Mouse (Mus musculus) thymus, adult 2 months (tissue): Measurements from ENCODE around the gene Hdac8. TPM values are rescaled to one million over a fixed set of nuclear protein-coding genes. Genes with fewer than 3 reads are reported as not detected.

Experiments
- DNase-seq: peaks from one replicate; pipeline ENCODE4 v3.0.0; 2021
- H3K27ac ChIP-seq: fragments of 200-500 bp; 2 replicates; pipeline ENCODE4 v1.5.1; 2012; ENCODE audit warnings: low read length, control low read depth; ENCODE audit not compliant: control insufficient read depth, insufficient read depth
- H3K27me3 ChIP-seq: fragments of 200-500 bp; 2 replicates; pipeline ENCODE4 v1.6.1; 2012; ENCODE audit warnings: mild to moderate bottlenecking, low read length, moderate library complexity, mixed read lengths; ENCODE audit not compliant: control insufficient read depth, insufficient read depth
- H3K36me3 ChIP-seq: fragments of 200-500 bp; 2 replicates; pipeline ENCODE4 v1.6.1; 2012; ENCODE audit warnings: mild to moderate bottlenecking, low read length, moderate library complexity; ENCODE audit not compliant: control insufficient read depth, insufficient read depth
- H3K4me1 ChIP-seq: fragments of 200-500 bp; replicated peaks from 2 replicates; pipeline ENCODE4 v1.6.1; 2012; ENCODE audit warnings: low read length; ENCODE audit not compliant: control insufficient read depth, insufficient read depth
- H3K4me3 ChIP-seq: fragments of 200-500 bp; 2 replicates; pipeline ENCODE4 v1.5.1; 2012; ENCODE audit warnings: mild to moderate bottlenecking, low read length, control low read depth, moderate library complexity; ENCODE audit not compliant: control insufficient read depth, insufficient read depth
- CTCF ChIP-seq: fragments of 200-500 bp; IDR thresholded peaks from 2 replicates; pipeline ENCODE4 v1.5.1; 2012; ENCODE audit warnings: mild to moderate bottlenecking, control low read depth, low read length, moderate library complexity, borderline replicate concordance; ENCODE audit not compliant: control insufficient read depth, poor library complexity, insufficient read depth; ENCODE audit errors: extremely low read depth
- POLR2A ChIP-seq: fragments of 200-500 bp; IDR thresholded peaks from 2 replicates; pipeline ENCODE4 v1.6.1; 2012; ENCODE audit warnings: mild to moderate bottlenecking, low read length, control low read depth, moderate library complexity; ENCODE audit not compliant: control insufficient read depth, poor library complexity, insufficient read depth; ENCODE audit errors: extremely low read depth
- WGBS: fragments of 180-500 bp; shearing (Covaris S2); methylation state at CpG from one replicate; pipeline ENCODE4 v1.1.7; 2018; 5-methylcytosine and 5-hydroxymethylcytosine counted together
- polyA plus RNA-seq: library from polyadenylated mRNA; depleted of rRNA; stranded (reverse); fragments of >200 nt; gene quantifications from 2 replicates; pipeline ENCODE4 v1.2.3, GENCODE M21; 2012

Gene Hdac8
- polyA plus RNA-seq, 1 experiment, result 6.7 TPM

GRCm38 (mm10) chrX:102304914-102305313 is 200.2 kb downstream of the Hdac8 start:
- WGBS, result 100% methylated on average over 4 of the region's 4 CpGs
- Histone ChIP-seq H3K36me3 (no peaks in the 10 kb centered on the region), H3K27ac (no peak overlapping the region), H3K4me3 (no peak overlapping the region), H3K27me3 (no peaks in the 10 kb centered on the region), H3K4me1 (no peaks in the 10 kb centered on the region)
- TF ChIP-seq POLR2A, result no peak
- no peak for TF ChIP-seq CTCF
- DNase-seq, result no peak

GRCm38 (mm10) chrX:102302476-102302875 is 202.7 kb downstream of the Hdac8 start:
- H3K27ac ChIP-seq, result no peak overlapping the region
- 98% methylated on average over 3 of the region's 3 CpGs for WGBS
- no peak for TF ChIP-seq POLR2A
- no peak for TF ChIP-seq CTCF
- no peak overlapping the region for H3K4me3 ChIP-seq
- no peaks in the 10 kb centered on the region for H3K27me3 ChIP-seq
- no peak for DNase-seq
- H3K36me3 ChIP-seq, result no peaks in the 10 kb centered on the region
- H3K4me1 ChIP-seq, result no peaks in the 10 kb centered on the region

DNA sequence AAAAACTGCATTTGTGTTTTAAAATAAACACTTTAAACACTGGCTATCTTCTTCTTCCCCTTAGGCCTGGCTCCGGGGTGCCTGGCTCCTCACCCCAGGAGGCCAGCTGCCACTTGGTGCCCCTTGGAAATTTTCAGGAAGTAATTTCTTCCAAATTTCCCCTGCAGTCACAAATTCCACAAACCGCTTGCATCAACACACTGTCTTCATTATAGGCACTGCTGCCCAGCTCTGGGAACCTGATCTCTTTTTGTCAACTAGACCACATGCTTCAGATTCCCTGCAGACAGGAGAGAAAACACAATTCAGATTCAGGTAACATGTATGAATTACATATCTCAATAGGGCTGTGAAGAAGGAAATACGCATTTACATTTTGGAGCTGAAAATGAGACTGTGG is 220.3 kb downstream of the Hdac8 start:
- TF ChIP-seq CTCF (no peak), POLR2A (no peak)
- WGBS, result 95% methylated on average over 3 of the region's 3 CpGs
- H3K27me3 ChIP-seq, result no peaks in the 10 kb centered on the region

DNA sequence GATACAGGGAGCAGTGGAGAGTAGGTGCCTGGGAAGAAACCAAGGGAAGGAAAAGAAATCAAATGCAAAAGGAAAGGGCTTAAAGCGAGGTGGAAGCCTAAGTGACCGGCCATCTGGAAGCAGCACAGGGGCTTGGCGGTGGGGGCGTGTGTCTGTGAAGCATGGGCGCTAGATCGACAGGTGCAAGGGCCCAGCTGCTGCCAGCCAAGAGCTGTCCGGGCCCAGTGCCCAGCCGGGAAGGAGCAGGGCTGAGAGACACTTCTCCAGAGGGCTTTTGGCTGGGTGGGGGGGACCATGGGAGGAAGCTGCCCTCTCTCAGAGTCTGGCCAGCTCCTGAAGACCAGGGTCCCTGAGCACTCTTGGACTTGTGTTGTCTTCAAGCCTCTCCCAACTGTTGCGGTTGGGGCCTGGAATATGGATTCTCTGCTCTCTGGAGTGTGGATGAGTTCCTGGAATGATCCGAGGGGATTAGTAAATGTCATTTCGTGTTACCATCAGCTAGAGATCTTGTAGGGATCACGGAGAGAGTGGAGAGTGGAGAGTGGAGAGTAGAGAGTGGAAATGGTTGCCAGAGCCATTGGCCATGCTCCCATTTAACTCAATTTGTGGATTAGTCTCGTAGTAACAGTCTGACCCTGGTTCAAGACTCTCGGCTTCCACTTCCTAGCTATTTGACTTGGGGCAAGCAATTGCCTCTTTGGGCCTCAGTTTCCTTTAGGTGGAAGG is 242.4 kb downstream of the Hdac8 start:
- 95% methylated on average over 14 of the region's 14 CpGs for WGBS
- Histone ChIP-seq H3K4me1 (no peaks in the 10 kb centered on the region), H3K4me3 (no peak overlapping the region), H3K27ac (no peak overlapping the region), H3K27me3 (no peaks in the 10 kb centered on the region), H3K36me3 (no peaks in the 10 kb centered on the region)
- no peak for TF ChIP-seq POLR2A
- TF ChIP-seq CTCF, result no peak
- DNase-seq, result no peak

More for the DNA sequence above, 220.3 kb downstream of the Hdac8 start:
- DNase-seq, result no peak
- Histone ChIP-seq H3K36me3 (no peaks in the 10 kb centered on the region), H3K4me3 (no peak overlapping the region), H3K4me1 (no peaks in the 10 kb centered on the region), H3K27ac (no peak overlapping the region)

DNA sequence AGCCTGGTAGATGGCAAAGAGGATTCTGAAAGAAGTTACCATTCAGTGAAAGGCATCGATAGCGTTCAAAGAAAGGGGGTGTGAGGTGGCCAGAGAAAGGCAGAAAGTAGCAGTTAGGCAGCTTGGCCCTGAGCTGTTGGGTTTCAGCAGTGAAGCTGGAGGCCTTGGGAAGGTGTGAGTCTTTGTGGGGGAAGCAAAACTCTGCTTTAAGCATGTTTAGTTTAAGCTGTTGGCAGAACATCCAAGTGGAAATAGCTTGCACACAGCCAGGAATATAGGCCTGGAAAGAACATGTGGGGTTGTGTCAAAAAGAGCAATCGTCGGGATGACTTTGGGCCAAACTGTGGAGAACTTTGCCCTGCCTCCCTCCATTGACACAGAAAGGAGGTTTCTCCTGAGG is 245.4 kb downstream of the Hdac8 start:
- no peak for TF ChIP-seq POLR2A
- TF ChIP-seq CTCF, result no peak
- 100% methylated on average over 4 of the region's 4 CpGs for WGBS
- Histone ChIP-seq H3K27me3 (no peaks in the 10 kb centered on the region), H3K4me1 (no peaks in the 10 kb centered on the region), H3K27ac (no peak overlapping the region), H3K4me3 (no peak overlapping the region), H3K36me3 (no peaks in the 10 kb centered on the region)
- DNase-seq, result no peak

DNA sequence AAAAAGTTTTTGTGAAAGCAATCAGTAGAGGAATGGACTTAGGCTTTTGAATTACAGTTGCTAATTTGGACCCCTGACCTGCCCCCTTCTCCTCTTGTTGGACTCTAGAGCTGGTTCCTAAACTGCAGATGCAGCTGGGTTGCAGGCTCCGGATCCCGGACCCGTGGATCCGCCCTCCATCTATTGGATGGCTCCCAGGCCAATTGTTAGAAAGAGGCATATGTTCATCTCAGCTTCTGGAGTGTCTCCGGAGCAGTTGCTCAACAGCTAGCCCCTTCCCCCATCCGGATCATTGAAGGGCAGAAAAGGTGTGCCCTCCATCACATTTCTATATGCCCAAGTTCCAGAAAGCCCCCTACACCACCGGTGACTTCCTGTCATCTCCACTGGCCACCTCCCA is 251.3 kb downstream of the Hdac8 start:
- DNase-seq, result no peak
- H3K27ac ChIP-seq, result no peak overlapping the region
- 18% methylated on average over 7 of the region's 7 CpGs for WGBS
- H3K4me3 ChIP-seq, result no peak overlapping the region
- peaks cover 2% of the 10 kb centered on the region; the same call in 1 of the 2 replicates for H3K4me1 ChIP-seq
- peaks cover 5% of the 10 kb centered on the region; the same call in 1 of the 2 replicates for H3K27me3 ChIP-seq
- TF ChIP-seq CTCF (no peak), POLR2A (no peak)
- H3K36me3 ChIP-seq, result no peaks in the 10 kb centered on the region
